Mouse (Mus musculus) urinary bladder, postnatal 14 days (tissue): ENCODE measurements at regions not wholly inside any gene's neighbourhood (a gene's known extent, or its start where the extent isn't known, plus 50 kb on each side); places are given as distances from the start of the nearest gene placed in this dataset.
"Not testable (repeated sequence)": the region's sequence is repeated elsewhere in the genome, so short reads cannot be mapped to it uniquely, and the experiment has no call there.

Experiments used
- DNase-seq: peaks from one replicate; pipeline ENCODE4 v3.0.0; 2021; ENCODE audit warnings: low spot score

DNA sequence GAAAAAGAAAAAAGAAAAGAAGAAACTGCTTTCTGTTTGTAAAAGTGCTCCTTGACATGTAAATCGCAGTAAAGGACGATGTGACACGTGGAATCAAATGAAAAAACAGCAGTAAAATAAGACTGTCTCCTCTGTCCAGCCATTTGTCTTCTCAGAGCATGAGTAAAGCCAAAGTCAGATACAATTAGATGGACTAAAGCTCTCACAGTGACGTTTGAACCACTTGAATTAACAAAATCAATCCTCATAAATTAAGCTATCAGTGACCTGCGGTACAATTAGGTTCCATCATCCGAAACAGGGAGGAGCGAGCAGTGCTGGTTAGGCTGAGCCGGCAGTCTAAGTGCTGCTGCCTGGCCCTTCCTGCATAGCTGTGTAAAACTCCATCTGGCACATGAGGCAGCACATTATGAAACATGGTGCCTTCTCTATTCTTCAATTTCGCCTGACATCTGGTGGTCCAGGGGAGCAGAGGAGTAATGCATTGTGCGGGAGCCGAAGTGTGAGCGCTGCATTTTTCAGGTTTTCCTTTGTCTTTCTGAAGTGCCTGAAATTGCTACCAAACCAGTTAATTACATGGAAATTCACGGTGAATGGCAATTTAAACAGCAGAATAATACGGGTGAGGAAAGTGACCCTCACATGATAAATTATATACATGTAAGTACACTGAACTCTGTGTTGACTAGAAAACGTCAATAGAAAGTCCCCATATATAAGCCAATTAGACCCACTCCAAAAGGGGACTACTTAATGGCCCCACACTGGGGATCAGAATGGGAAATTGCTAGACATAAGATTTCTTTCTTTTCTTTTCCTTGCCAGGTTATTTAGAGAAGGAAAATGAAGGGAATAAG, 118.1 kb downstream of the Mmrn1 start:
- DNase-seq, result no peak

DNA sequence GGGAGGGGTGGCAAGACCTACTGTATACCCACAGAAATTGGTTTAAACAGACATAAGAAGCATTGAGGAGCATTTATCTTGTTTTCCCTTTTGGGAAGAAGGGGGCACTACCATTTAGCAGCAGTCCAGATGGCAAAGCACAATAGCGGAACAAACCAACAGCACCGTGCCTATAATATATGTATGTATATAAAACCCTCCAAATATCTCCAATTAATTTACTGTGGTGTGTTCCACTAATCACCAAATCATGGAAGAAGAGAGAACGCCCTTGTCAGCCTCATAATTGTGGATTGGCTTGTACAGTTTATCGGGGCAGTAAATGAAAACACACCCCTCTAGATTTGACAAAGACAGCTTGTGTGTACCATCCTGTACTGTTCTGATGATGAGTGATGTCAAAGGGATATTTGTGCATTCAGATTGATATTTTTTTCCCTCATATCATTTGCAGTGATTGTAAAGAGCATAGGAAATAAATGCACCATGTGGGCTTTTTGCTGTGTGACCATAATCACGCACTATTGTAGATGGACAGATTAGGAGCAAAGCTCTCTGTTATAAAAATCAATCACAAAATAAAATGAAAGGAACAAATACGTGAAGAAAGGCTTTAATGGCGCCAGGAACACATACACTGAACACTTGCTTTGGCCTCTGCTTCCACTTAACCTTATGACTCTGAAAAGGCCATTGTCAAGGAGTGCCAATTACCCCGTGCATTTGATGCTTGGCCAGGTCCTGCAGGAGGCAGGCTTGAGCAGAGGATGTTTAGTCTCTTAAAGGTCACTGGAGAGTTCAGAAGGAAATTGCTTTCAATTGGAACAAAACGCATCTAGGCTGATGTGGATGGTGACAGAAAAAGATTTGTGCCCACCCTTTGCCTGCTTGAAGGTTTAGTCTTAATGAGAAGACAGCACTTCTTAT, 119.0 kb downstream of the Mmrn1 start:
- DNase-seq, result no peak

DNA sequence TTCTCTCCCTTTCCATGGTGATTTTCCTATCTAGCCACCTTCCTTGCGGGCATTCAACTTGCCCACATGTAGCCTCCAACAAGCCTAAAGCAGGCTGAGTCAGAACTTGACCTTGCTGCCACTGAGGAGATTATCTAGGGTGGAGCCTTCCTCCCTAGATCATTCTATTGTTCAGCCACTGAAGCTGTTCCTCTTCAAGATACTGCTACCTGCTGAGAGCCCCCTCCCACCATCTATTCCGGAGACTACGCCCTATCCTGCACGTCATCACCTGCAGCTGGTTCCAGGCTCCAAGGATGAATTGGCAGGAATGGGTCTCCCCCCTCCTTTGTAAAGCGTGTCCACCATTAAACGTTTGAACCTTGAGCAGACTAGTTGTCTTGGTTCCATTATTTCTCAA, 122.9 kb downstream of the Mmrn1 start:
- DNase-seq, result not testable (repeated sequence)

DNA sequence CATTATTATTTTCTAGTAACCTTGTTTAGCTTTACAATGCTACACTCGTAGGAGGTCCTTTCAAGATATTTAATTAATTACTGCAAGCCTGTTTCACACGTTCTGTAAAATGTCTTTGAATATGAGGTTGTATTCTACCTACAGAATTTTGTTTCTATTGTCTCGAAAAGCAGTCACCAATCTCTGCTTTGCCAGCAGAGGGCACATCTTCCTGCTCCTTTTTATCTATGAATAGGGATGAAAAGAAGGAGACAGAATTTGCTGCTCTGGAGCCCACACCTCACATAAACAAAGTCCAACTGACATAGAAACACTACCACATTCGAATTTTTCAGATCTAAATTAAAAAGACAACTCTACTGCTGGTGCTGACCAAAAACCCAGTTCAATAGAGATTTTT, 117.0 kb upstream of the Ccser1 start:
- peak; percentile 35 for DNase-seq

DNA sequence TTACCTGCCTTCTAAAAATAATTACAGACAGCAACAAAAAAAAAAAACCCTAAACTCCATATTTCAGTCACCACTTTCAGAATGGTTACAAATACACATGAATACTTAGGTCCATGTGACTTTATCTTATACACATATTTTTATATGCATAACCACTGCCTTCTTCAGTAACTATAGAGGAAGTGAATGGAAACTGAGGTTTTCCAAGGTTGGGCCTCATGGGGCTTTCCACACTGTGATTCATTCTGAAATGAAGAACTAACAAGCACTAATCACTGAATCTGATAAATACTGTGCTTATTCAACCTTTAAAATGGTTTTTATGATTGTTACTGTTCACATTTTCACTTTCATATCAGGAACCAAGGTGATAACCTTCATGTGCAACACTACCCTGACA, 114.4 kb upstream of the Ccser1 start:
- DNase-seq, result no peak

DNA sequence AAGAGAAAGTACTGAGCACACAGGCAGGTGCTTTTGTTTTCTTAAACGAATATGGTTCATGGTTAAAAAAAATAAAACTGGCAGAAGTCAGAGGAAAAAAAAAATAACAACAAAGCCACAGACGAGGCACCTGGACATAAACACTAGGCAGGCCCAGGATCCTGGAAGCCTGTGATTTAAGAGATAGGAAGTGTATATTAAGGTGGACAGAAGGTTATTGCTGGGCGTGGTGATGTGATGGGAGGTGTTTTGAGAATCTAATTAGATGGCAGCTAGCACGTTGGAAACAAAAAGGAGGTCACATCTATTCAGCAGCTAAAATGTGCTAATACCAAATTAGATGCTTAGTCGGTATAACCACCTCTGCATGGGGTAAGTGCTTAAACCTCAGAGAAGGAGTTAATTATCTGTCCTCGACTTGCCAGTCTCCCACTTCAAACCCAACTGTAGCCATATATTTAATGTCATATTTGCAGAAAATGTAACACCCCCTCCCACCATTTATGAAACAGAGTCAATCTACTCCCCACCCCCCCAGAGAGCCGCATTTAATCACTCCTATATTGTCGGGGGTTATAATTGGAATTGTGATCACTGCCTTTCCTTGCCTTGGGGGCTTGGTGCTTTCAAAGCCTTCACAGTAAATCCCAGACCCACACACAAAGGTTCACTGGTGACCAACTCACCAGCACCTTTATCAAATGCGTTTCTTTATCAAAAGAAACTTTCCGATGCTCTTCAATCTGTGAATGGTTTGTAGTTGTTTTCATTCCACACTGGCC, 113.4 kb upstream of the Ccser1 start:
- no peak for DNase-seq

DNA sequence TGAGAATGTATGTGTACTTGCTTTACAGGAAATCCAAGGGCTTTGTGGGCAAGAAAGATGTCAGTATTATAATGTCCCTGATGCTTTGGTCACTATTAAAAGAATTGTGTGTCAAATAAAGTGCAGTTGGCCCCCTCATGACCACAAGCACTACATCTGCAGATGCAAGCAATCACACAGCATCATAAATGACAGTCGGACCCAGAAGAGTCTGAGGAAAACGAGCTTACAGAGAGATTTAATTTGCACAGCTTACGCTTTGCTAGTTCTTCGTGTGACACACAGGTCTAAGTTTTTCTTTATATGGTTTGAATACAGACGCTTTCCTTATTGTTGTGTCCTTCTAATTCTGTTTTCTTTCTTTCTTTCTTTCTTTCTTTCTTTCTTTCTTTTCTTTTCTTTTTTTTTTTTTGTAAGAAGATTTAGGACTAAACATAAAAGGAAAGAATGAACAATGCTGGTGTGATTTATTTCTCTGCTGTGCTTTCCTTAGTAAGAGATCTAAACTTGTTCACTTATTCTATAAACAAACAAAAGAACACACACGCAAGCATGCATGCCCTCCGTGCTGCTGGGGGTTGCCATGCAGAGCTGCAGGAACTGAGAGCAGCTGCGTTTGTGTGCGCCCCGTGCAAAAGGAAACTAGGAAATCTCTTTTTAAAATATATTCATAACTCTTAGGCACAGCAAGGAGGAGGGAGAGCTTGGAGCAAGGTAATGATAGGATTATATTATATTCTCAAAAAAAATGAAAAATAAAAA, 112.6 kb upstream of the Ccser1 start:
- DNase-seq, result no peak

DNA sequence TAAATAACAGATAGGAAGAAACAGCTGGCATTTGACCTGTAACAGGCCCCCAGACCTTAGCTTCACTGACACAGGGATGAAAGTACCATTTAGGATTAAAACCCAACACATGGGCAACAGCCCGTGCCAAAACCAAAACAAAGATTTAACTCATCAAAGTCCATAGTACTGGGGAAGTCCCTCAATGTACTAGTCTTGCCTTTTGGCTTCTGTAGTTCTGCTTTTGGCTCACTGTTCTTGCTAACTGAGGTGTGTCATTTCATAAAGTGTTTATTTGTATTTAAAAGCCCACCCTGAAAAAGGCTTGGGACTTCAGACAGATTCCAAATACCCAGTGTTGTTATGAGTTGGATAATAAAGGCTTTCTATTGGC, 112.0 kb upstream of the Ccser1 start:
- no peak for DNase-seq

DNA sequence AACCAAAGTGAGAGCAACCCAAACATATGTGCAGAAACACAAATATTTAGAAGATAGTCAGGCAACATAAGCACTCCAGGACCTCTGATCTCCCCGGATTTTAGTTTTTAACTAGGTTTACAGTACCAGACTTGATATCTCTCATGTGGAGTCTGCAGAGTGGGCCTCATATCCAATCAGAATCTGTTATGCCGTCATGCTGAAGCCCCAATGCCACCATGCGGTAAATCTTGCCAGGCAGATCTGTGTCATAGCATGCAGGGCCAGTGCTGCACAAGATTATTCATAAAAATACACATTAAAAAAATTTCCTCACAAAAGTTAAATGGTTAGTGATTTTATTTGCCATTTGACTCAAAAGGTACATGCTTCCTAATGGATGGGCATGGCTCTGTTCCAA, 106.9 kb upstream of the Ccser1 start:
- no peak for DNase-seq

DNA sequence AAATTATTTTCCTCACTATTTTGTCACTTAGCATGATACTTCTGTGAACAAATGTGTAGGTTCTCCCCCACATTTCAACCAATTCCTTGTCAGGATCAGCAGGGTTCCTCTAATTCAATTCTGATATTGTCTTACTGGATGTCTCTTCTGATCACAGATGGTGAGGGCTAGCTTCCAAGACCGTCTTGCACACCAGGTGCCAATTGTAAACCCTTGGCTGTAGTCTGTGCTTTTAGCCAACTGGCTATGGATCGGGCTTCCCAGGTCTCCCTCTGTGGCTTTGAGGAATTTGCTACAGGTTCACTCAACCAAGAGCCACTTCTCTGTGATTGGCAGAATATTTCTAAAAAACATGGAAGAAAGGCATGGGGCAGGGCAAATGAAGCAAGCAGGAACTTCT, 106.3 kb upstream of the Ccser1 start:
- DNase-seq, result no peak

DNA sequence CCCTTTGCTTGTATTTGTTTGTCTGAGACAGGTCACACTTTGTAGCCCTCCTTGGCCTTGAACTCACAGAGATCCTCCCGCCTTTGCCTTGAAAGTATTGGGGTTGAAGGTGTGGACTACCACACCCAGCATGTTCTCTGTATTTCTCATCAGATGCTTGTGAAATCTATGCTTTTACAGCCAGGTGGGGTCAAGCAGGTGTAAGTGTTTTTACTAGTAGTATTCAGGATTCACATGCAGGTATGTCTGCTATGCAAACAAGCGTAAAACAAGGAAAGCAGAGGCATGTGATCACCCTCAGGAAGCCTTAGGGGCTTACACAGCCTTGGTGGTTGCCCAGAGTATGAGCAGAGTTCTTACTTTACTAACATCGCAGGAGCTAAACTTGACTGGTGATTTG, 105.4 kb upstream of the Ccser1 start:
- DNase-seq, result no peak

DNA sequence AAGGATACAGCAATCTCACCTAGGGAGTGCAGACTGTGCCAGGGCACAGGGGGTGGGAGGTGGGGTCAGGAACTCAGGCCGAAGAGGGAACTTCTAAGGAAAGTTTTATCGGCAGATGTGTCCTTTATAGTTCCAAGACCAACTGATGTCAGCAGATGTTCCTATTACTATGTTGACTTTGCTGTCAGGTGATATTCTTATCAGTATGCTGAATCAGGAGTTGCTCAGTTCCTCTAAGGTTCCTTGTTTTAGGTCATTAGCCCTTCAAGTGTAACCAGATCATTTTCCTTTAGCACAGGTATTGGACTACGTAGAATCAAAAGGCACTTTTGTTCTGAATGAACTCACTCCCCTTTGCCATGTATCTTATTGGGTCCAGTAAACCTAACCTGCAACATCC, 101.6 kb upstream of the Ccser1 start:
- DNase-seq, result no peak

DNA sequence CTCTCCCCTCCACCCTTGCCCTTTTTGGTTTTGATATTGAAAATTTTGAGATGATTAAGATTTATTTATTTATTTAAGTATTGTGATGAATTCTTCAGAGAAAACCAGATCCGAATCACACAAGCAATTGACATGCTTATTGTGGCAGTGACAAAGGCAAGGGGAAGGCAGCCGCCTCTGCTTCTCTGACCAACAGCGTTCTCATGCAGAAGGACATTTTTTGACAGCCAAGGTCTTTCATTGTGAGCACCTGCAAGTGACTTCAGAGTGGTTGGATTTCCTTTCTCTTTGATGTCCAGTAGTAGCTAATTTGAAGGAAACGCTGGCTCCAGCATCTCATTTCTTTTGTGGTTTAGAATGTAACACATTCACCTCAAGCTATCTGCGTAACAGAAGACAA, 99.5 kb upstream of the Ccser1 start:
- no peak for DNase-seq

DNA sequence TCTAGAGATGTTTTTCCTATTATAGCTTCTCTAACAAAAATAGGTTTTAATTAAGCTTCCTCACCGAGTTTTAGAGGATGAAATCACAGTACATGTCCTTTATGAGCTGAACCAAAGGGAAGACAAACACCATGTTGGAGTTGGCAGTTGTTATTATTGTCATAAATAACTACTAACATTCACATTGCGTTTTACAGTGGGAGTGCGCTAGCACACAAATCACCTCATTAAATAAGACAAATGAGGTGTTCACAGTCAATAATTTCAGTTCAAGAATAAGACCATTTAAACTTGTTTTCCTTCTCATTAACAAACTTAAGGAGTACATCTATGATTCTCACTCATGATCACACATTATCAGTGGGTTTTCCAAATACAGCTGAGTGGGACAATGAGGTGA, 96.8 kb upstream of the Ccser1 start:
- no peak for DNase-seq

DNA sequence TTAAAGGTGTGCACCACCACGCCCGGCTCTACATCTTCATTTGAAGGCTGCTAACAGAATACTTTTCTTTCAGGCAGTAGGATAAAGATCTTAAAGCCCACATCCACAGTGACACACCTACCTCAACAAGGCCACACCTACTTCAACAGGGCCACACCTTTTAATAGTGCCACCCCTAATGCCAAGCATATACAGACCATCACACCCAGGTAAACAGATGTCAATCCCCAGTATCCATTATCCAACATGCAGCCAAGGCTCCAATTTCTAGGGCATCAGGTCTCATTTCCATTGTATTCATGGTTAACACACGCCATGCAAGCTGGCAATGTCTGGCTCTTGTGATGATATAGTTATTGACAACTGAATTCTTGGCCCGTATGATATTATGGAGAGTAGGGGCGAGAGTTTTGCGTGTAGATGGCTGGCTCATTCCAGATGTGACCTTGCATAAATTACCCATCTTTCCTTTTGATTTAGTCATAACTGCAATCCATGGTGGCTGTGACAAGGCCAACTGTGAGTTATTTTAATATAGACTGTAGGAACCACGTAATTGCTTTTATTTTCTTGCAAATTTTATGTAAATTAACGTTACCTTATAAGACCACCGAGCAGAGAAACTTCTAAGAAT, 80.7 kb upstream of the Ccser1 start:
- no peak for DNase-seq

DNA sequence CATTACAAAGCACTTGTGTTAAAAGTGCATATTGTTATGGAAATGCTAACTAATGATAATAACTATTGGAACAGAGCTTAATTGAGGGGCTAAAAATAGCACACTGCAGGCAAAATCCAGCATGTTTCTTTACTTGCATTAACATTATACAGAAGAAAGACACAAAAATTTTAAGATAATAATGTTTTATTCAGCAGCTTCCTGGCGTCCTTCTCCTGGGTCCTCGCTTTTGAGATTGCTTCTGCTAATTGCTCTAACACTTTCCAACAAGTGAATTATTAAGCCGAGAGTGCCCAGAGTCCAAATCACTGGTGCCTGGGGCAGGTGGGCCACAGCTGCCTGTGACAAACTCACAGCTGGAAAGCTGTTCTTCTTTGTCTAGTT, 80.2 kb upstream of the Ccser1 start:
- no peak for DNase-seq

DNA sequence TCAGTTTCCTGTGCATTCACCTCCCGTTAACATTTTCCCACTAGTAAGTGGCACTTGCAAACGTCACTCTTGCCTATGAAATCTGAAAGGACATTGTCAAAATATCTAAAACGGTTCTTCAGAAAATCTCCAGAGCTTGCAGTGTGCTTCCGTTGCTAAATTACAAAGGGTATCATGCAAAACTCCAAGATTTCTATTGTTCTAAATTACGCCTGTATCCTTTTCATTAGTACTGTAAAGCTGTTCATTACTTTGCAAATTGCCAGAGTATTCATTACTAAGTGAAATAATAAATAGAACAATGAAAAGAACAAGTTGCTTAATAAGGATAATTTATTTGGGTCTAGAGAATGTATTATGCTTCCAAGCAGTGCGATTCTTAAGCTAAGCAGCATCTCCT, 78.2 kb upstream of the Ccser1 start:
- DNase-seq, result no peak

DNA sequence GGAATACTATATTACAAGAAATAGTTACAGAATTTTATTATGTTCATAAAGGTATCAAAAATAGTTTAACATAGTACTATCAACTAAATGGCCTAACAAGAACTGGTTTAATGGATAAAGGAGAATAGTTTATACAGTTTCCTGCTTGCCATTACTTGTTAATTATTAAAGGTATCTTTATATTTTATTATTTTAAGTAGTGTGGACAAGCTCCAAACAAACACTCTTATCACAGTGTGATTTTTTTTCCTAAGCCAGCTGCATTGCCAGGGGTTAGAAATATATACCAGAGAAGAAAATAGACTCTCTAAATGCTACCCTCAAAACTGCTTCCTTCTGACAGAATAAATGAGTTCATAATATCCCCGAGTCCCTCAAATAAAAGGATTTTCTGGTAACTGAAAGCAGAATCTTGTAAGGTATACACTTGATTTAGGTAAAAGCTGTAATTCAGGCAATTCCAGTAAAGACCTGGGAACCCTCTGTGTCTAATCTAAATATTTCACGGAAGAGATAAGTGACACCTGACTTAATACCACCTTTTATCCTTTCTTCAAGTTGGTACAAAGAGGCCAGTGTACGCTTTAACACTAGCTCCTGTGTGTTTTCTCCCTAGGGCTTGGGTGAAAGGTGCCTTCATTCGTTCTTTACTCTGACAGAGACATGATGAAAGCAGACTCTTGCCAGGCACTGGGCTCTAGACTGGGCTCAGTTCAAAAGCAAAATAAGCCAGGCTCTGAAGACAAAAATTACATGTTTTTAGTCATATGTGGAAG, 76.5 kb upstream of the Ccser1 start:
- no peak for DNase-seq

DNA sequence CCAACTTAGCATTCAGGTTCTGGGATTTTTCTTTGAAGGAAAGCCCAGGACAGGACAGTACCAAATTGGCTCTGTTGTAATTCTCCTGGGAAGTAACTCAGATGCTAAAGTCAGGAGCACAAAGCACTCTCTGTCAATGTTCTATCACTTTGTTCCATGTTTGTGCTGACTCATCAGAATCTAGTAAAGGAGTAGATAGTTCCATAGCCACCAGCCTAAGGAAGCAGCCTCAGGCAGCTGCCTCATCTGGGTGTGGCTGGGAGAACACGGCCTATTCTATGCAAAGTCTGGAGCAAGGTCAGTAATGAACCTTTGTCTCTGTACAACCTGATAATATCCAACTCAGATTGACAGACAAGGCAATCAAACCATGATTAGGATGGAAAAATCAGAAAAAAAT, 64.9 kb upstream of the Ccser1 start:
- no peak for DNase-seq

DNA sequence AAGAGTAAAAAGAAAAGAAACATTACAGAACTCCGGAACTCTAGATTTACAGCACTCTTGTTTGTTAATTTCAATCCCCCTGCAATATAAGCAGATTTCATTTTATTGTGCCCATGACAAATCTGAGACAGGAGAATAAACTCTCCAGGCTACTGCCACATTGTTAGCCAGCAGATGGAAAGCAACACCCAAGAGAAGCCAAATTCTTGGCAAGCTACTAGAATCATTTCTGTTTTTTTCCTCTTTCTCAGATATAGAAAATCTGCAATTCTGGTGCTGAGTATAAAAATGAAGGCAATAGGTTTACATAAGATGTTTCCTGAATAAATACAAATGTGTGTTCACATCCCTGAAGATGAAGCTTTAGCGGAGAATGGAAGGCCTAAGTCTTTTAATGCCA, 60.5 kb upstream of the Ccser1 start:
- no peak for DNase-seq

DNA sequence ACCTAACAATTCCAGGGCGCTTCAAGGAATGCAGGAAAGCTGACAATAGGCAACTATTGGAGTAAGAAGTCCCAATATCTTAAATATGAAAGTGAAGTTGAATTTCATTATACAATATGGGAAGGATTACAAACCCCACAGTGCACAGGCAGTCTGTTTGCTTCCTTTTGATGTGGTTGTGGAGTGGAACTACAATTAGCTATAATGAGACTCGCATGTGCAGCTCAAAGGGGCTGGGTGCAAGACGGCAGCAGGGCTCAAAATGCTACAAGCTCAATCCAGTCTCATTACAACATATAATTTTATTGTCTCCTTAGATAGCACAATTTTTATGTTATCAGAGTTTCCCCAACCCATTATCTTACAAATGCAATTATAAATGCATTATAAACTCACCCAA, 54.7 kb upstream of the Ccser1 start:
- no peak for DNase-seq
